Mouse (Mus musculus) cerebellum, postnatal 14 days (tissue): ENCODE data around the gene Mtln.

ENCODE experiments used
- DNase-seq, 2 experiments: peaks; one replicate each; pipeline ENCODE4 v3.0.0; 2021; ENCODE audit warnings: mixed read lengths in 2 of 2

The Mtln gene

GRCm38 (mm10) chr2:127751849-127752610, 40.3 kb downstream of the Mtln start:
- peak; percentile 34 to 46 for DNase-seq

- DNase-seq = no peak
Measured at GRCm38 (mm10) chr2:127749376-127749775, 42.9 kb downstream of the Mtln start.

- DNase-seq = no peak
Measured at GRCm38 (mm10) chr2:127748316-127748715, 44.0 kb downstream of the Mtln start.

- DNase-seq = no peak
Measured at GRCm38 (mm10) chr2:127742637-127743036, 49.7 kb downstream of the Mtln start.
